Mouse (Mus musculus): ENCODE data around the gene Lmf1. TPM values are rescaled to one million over a fixed set of nuclear protein-coding genes. Genes with fewer than 3 reads are reported as not detected.

The Lmf1 gene
- polyA plus RNA-seq, 1 experiment: 15.2 TPM

DNA sequence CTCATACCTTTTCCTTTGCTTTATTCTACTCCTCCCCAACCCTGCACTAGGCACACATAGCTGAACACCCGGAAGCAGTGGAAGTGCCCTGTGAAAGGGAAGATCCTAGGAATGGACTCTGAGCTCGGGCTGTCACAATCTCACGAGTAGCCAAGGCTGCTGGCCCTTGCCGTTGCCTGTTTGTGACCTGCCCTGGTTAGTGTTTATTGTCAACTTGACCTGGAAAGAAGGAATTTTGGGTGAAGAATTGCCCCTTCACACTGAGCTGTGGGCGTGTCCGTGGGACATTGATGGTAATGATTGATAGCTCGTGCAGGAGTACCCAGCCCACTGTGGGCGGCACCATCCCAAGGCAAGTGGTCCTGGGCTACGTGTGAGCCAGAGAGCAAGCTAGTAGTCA, 5.8 kb downstream of the Lmf1 start:
- no peaks in the 10 kb centered on the region for H3K9me3 ChIP-seq (replicated peaks; ENCODE audit: control insufficient read depth, insufficient read depth, low read length, poor library complexity, severe bottlenecking)
- H3K36me3 ChIP-seq (ENCODE audit: control insufficient read depth, insufficient read depth, low read length, poor library complexity, severe bottlenecking): peaks cover 3% of the 10 kb centered on the region; the same call in 1 of the 2 replicates

DNA sequence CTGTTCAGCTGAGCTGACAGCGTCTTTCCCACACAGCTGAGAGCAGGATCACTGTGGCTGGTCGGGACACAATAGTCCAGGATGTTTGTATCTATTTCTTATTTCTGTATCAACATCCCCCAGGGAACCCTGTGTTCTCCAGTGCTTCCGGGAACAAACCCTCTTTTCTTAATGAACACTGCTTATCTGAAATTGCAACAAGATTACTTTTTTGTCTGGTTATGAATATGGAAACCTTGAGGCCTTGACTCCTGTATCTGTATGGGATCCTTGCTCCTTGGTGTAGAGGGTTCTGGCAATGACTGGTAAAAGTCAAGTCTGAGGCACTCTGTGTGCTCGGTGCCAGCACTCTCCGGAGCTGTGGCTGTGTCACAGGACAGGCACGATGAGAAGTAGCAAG, 11.2 kb downstream of the Lmf1 start:
- H3K27me3 ChIP-seq (ENCODE audit: control insufficient read depth, insufficient read depth, low read length, poor library complexity, severe bottlenecking): no peaks in the 10 kb centered on the region
- H3K4me1 ChIP-seq (ENCODE audit: control insufficient read depth, insufficient read depth, low read length): no peaks in the 10 kb centered on the region
- H3K4me3 ChIP-seq (ENCODE audit: low read depth, low read length): no peak overlapping the region
- TF ChIP-seq POLR2A (IDR thresholded peaks at IDR 0.05; ENCODE audit: insufficient read depth, low read length) (no peak), EP300 (IDR thresholded peaks at IDR 0.05; ENCODE audit: insufficient read depth, low read depth, low read length) (no peak), CTCF (IDR thresholded peaks at IDR 0.05; ENCODE audit: low read depth, low read length) (no peak)
- H3K27ac ChIP-seq (ENCODE audit: insufficient read depth, low read length): no peak overlapping the region
- H3K9me3 ChIP-seq (replicated peaks; ENCODE audit: control insufficient read depth, insufficient read depth, low read length, poor library complexity, severe bottlenecking): no peaks in the 10 kb centered on the region
- peaks cover 3% of the 10 kb centered on the region; the same call in 1 of the 2 replicates for H3K36me3 ChIP-seq (ENCODE audit: control insufficient read depth, insufficient read depth, low read length, poor library complexity, severe bottlenecking)
- no peak overlapping the region for H3K9ac ChIP-seq (ENCODE audit: low read depth, poor library complexity, severe bottlenecking)

More for the DNA sequence above, 5.8 kb downstream of the Lmf1 start:
- Histone ChIP-seq H3K27ac (ENCODE audit: insufficient read depth, low read length) (no peak overlapping the region), H3K4me1 (ENCODE audit: control insufficient read depth, insufficient read depth, low read length) (no peaks in the 10 kb centered on the region), H3K9ac (ENCODE audit: low read depth, poor library complexity, severe bottlenecking) (no peak overlapping the region), H3K4me3 (ENCODE audit: low read depth, low read length) (no peak overlapping the region), H3K27me3 (ENCODE audit: control insufficient read depth, insufficient read depth, low read length, poor library complexity, severe bottlenecking) (no peaks in the 10 kb centered on the region)
- TF ChIP-seq POLR2A (IDR thresholded peaks at IDR 0.05; ENCODE audit: insufficient read depth, low read length) (no peak), CTCF (IDR thresholded peaks at IDR 0.05; ENCODE audit: low read depth, low read length) (no peak), EP300 (IDR thresholded peaks at IDR 0.05; ENCODE audit: insufficient read depth, low read depth, low read length) (no peak)

- TF ChIP-seq EP300 (IDR thresholded peaks at IDR 0.05; ENCODE audit: insufficient read depth, low read depth, low read length): no peak
- TF ChIP-seq CTCF (IDR thresholded peaks at IDR 0.05; ENCODE audit: low read depth, low read length): peak; percentile 49
- H3K4me3 ChIP-seq (ENCODE audit: low read depth, low read length): no peak overlapping the region
- H3K9me3 ChIP-seq (replicated peaks; ENCODE audit: control insufficient read depth, insufficient read depth, low read length, poor library complexity, severe bottlenecking): no peaks in the 10 kb centered on the region
- H3K9ac ChIP-seq (ENCODE audit: low read depth, poor library complexity, severe bottlenecking): no peak overlapping the region
- H3K36me3 ChIP-seq (ENCODE audit: control insufficient read depth, insufficient read depth, low read length, poor library complexity, severe bottlenecking): peaks cover 1% of the 10 kb centered on the region; the same call in 1 of the 2 replicates
- no peaks in the 10 kb centered on the region for H3K27me3 ChIP-seq (ENCODE audit: control insufficient read depth, insufficient read depth, low read length, poor library complexity, severe bottlenecking)
- H3K4me1 ChIP-seq (ENCODE audit: control insufficient read depth, insufficient read depth, low read length): no peaks in the 10 kb centered on the region
- no peak overlapping the region for H3K27ac ChIP-seq (ENCODE audit: insufficient read depth, low read length)
Measured at GRCm38 (mm10) chr17:25590985-25591384, 12.1 kb downstream of the Lmf1 start.

DNA sequence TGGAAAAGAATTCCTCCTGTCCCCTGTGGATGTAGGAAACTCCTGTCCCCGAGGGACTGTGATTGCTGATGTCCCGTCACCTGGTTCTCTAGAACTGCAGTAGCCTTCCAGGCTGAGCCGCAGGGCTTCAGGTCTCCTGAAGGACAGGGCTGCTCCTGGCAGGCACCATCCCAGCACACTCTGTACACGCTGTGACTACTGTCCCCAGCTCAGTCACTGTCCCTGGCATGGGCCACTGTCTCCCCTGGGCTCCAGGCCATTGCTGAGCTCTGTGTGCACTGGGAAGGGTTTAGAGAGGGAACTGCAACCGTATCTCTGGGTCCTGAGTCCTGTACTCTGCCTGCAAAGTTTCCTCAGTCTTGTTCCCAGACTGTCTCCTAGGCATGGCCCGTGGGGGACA, 13.5 kb downstream of the Lmf1 start:
- Histone ChIP-seq H3K27ac (ENCODE audit: insufficient read depth, low read length) (no peak overlapping the region), H3K36me3 (ENCODE audit: control insufficient read depth, insufficient read depth, low read length, poor library complexity, severe bottlenecking) (no peaks in the 10 kb centered on the region), H3K9ac (ENCODE audit: low read depth, poor library complexity, severe bottlenecking) (no peak overlapping the region), H3K27me3 (ENCODE audit: control insufficient read depth, insufficient read depth, low read length, poor library complexity, severe bottlenecking) (no peaks in the 10 kb centered on the region), H3K4me1 (ENCODE audit: control insufficient read depth, insufficient read depth, low read length) (no peaks in the 10 kb centered on the region), H3K4me3 (ENCODE audit: low read depth, low read length) (no peak overlapping the region), H3K9me3 (replicated peaks; ENCODE audit: control insufficient read depth, insufficient read depth, low read length, poor library complexity, severe bottlenecking) (no peaks in the 10 kb centered on the region)
- TF ChIP-seq EP300 (IDR thresholded peaks at IDR 0.05; ENCODE audit: insufficient read depth, low read depth, low read length) (no peak), POLR2A (IDR thresholded peaks at IDR 0.05; ENCODE audit: insufficient read depth, low read length) (no peak), CTCF (IDR thresholded peaks at IDR 0.05; ENCODE audit: low read depth, low read length) (no peak)

GRCm38 (mm10) chr17:25593411-25594261, 14.8 kb downstream of the Lmf1 start:
- H3K4me3 ChIP-seq (ENCODE audit: low read depth, low read length): no peak overlapping the region
- H3K9me3 ChIP-seq (replicated peaks; ENCODE audit: control insufficient read depth, insufficient read depth, low read length, poor library complexity, severe bottlenecking): no peaks in the 10 kb centered on the region
- no peak for TF ChIP-seq EP300 (IDR thresholded peaks at IDR 0.05; ENCODE audit: insufficient read depth, low read depth, low read length)
- no peak for TF ChIP-seq POLR2A (IDR thresholded peaks at IDR 0.05; ENCODE audit: insufficient read depth, low read length)
- no peak for TF ChIP-seq CTCF (IDR thresholded peaks at IDR 0.05; ENCODE audit: low read depth, low read length)
- no peaks in the 10 kb centered on the region for H3K36me3 ChIP-seq (ENCODE audit: control insufficient read depth, insufficient read depth, low read length, poor library complexity, severe bottlenecking)
- H3K9ac ChIP-seq (ENCODE audit: low read depth, poor library complexity, severe bottlenecking): no peak overlapping the region
- no peaks in the 10 kb centered on the region for H3K27me3 ChIP-seq (ENCODE audit: control insufficient read depth, insufficient read depth, low read length, poor library complexity, severe bottlenecking)
- H3K27ac ChIP-seq (ENCODE audit: insufficient read depth, low read length): no peak overlapping the region
- no peaks in the 10 kb centered on the region for H3K4me1 ChIP-seq (ENCODE audit: control insufficient read depth, insufficient read depth, low read length)

- TF ChIP-seq POLR2A (IDR thresholded peaks at IDR 0.05; ENCODE audit: insufficient read depth, low read length): no peak
- TF ChIP-seq EP300 (IDR thresholded peaks at IDR 0.05; ENCODE audit: insufficient read depth, low read depth, low read length): no peak
- TF ChIP-seq CTCF (IDR thresholded peaks at IDR 0.05; ENCODE audit: low read depth, low read length): peak; percentile 23
- no peak overlapping the region for H3K9ac ChIP-seq (ENCODE audit: low read depth, poor library complexity, severe bottlenecking)
- no peaks in the 10 kb centered on the region for H3K36me3 ChIP-seq (ENCODE audit: control insufficient read depth, insufficient read depth, low read length, poor library complexity, severe bottlenecking)
- H3K9me3 ChIP-seq (replicated peaks; ENCODE audit: control insufficient read depth, insufficient read depth, low read length, poor library complexity, severe bottlenecking): no peaks in the 10 kb centered on the region
- H3K27ac ChIP-seq (ENCODE audit: insufficient read depth, low read length): no peak overlapping the region
- H3K4me1 ChIP-seq (ENCODE audit: control insufficient read depth, insufficient read depth, low read length): no peaks in the 10 kb centered on the region
- H3K4me3 ChIP-seq (ENCODE audit: low read depth, low read length): no peak overlapping the region
- no peaks in the 10 kb centered on the region for H3K27me3 ChIP-seq (ENCODE audit: control insufficient read depth, insufficient read depth, low read length, poor library complexity, severe bottlenecking)
Measured at GRCm38 (mm10) chr17:25595495-25595894, 16.6 kb downstream of the Lmf1 start.

Measured in ES-Bruce4 (cell line).